Mouse (Mus musculus) ES-Bruce4 (cell line): Measurements from ENCODE around the gene Zc2hc1b.

Experiments
- CTCF ChIP-seq: IDR thresholded peaks from one replicate; pipeline ENCODE4 v1.8.1; 2011; ENCODE audit warnings: low read depth, low read length
- EP300 ChIP-seq: IDR thresholded peaks from 2 replicates; pipeline ENCODE4 v1.6.1; 2011; ENCODE audit warnings: low read depth, low read length; ENCODE audit not compliant: insufficient read depth

DNA sequence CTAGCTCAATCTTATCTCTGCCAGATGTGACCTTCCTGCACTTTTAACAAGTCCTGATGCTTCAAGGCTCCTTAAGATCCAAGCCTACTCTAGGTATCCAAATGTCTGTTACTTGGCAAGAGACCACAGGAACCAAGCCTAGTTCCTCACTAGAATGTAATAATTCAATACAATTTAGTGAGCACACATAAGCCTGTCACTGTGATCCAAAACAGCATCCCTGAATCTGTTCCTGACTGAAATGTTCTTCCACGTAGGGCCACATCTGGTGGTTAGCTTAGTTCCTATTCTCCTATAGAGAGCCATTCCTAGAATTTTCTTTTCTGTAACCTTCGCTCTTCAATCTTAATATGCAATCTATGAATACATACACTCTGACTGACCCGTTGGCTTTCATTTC is 8.9 kb upstream of the Zc2hc1b start:
- TF ChIP-seq EP300 (no peak), CTCF (no peak)
